Mouse (Mus musculus): ENCODE results near the gene Caps2.
"Not testable (repeated sequence)": the region's sequence is repeated elsewhere in the genome, so short reads cannot be mapped to it uniquely, and the experiment has no call there.

Caps2 gene

DNA sequence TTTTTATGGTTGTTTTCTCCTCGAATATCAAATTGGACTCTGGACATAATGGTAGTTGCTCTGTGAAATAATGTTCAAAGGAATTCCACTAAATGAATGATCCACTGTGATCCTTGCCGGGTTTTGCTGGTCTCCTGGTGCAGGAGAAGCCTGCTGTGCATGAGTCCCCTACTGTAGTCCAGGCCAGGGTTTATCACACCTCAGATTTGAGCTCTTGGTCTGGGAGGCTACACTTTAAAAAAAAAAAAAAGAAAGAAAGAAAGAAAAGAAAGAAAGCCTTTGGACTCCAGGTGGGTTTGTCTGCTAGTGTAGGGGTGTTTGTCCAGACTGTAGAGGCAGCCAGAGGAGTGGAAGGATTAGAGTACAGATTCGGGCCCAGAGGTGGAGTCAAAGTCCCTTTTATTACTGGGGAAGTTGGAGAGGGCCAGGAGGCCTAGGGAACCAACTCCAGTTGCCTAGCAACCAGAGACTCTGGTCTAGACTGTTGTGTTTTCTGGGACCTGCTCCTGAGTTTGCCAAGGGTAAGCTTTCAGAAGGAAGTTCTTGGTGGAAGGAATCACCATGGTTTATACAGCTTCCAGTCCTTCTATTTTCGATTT is at the start of gene Caps2:
TSS of gene Caps2 (plus strand) at position 454 of the 599 bp plus-strand sequence.
- no peak for DNase-seq (ENCODE audit: low read depth, low spot score)

DNA sequence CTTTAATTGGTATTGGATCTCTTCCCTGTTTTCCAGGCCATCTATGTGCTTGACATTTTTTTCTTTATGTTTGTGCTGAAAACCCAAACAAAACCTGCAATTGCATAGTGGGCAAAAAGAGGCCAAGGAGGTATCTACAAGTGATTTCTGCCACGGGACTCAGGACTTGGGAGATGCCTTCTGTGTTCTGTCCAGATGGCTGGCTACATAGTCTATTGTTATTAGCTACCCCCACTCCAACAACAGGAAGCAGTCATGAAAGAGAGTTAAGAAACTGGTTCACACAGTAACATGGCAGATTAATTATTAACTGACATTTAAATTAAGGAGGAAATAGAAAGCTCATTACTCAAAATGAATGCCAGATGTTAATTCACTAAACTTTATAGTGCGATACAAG is 38.3 kb upstream of the Caps2 start:
- not testable (repeated sequence) for DNase-seq (ENCODE audit: low read depth, low spot score)

DNA sequence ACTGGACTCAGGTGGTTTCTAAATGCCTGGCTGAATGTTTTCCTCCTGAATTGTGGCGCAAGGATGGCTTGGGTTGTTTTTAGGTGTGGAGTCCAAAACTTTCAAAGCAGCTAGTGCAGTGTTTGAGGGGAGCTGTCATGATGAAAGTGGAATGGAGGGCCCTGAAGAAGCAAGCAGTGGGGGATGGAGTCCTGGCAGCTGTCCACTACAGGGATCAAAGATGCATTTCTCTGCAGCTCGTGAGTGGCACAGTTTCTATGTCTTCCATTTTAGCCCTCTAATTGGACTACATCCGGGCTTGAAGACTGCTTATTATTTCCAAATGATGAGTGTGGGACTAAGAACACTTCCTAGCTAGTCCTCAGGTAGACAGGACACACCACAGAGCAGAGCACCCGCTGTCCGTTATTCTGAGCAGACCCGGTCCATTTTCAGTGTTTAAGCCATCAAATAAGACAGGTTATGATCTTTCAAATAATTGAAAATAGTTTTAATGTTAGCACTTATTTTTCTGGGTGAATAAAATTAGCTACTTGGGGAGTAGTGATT is 35.7 kb upstream of the Caps2 start:
- not testable (repeated sequence) for DNase-seq (ENCODE audit: low read depth, low spot score)

DNA sequence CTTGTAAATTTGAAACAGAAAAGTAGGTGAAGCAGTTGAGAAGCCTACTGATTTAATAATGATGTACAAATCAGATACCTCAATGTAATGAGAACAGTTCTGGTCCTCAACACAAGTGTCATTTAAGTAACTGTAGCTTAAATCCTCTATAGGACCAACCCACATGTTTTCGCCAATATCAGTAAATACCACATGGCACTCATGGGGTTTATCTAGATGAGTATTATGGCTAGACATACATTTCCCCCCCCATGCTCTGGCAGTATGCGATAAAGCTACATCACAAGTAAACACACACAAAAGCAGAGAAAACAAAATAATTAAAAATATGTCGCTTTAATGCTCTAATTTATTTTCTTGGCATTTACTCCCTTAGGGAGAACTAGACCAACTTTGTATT is 31.2 kb upstream of the Caps2 start:
- DNase-seq (ENCODE audit: low read depth, low spot score) = no peak

DNA sequence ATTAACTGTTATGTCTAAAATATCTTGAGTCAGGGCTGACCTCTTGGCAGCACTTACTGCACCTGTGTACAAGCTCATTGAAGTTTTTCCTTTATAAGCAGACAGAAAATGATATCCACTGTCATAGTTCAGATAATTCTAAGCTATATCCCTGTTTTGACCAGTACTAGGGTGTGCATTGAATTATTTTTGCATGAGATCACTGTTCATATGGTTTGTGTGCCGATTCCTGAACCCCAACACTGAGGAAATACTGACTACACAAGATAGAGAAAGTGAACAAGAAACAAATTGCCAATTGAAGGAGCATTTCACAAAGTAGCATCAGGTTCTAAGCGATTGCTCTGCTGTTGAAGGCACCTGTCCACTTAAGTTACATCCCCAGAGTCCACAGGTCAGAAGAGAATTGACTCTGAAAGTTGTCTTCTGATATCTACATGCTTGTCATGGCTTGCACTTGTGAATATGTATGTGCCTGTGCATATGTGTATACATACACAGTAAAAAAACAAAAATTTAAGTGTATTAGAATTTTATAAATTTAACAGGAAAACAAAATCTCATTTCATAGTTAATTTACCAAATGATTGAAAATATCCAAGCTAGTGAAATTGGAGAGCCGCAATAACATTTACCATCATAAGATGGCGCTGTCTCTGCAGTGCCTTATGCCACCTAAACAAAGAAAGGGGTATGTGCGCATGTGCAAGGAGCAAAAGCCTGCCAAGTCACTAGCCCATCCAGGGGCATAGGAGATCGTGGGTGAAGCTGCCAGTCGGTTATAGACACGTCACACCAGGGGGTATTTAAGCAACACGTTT is 25.2 kb upstream of the Caps2 start:
- no peak for DNase-seq (ENCODE audit: low read depth, low spot score)

DNA sequence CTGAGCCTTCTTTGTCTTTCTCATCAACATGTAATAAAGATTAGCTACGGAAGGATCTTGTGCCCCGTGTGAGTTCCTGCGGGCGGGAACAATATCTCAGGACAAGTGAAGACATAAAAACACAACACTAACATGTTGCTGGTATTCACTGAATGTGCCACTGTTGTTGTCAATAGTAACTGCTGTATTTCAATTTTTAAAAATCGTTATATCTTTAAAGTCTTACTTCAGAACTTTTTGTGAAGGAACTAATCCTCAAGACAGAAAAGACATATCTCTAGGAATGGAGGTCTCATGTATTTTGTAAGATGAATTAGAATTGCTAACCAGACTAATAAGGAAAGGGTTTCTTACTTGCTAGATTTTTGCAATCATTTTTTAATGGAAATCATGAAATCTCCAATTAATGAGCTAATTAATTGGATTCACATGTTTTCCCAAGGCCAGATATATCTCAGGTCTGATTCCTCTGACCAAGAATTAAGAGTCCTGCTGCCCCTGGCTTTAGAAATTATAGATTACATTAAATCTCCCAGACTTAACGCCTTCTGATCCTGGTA is 24.5 kb upstream of the Caps2 start:
- DNase-seq (ENCODE audit: low read depth, low spot score) = no peak

DNA sequence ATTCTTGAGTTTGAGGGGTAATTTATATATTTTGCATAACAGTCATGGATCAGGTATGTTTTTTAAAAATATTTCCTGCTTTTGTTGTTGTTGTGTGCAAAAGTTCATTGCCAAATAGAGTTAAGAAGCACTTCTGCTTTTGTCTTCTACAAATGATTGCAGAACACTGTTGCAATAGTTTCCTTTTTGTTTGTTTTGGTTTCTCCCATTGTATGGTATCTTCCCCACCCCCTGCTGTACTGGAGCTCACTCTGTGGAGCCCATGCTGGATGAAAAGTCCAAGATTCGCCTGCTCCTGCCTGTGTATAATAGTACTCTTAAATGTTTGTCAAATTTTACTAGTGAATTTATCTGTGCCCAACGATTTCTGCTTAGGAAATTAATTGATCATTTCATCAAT is 23.6 kb upstream of the Caps2 start:
- DNase-seq (ENCODE audit: low read depth, low spot score) = no peak

DNA sequence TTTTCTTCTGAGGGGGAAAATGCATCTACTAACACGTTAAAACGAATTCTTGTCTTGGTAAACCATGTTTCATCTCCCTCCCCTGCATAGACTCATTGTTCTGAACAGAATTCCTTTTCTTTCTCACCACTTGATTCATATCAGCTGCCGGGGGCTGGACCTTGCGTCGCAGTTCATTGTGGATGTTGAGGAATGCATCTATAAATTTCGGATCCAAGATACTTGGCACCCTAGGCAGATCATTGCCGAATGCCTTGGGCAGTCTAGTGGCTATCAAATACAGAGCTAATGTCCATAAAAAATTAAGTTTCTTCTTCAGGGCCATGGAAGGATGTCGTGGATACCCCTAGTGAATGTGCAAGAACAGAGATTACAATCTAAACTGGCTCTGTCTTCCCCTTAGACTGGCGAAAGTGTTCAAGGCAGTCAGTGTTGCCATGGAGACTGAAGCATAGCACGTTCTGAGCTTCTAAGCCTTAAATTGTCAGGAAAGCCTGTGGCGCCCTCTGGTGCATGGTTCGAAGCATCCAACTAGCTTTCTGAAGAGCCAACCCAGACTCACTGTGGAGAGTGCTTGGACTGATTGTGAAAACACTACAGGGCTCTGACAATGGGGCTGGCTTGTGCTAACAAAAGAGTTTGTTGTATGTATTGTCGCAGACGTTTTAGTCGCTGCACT is 3.4 kb upstream of the Caps2 start, which contains the start of gene Glipr1l3:
TSS of gene Glipr1l3 (minus strand) at position 446 of the 679 bp plus-strand sequence.
- not testable (repeated sequence) for DNase-seq (ENCODE audit: low read depth, low spot score)

DNA sequence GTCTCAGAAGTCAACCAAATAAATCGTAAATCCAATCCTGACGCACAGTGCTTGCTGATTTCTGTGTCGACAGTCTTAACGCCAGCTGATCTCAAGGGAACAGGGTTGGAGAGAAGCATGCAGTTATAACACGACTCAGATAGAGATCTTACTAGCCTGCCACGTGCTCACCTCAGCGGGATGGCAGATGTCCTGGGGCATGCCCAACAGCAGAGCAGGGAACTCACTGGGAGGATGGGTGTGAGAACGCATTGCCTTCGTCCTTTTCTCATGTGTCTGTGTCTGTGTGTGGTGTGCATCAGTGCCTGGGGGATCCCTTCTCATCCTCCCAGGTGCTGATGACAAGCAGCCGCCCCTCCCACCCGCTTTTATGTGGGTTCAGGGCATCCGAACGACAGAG is 13.6 kb downstream of the Caps2 start:
- not testable (repeated sequence) for DNase-seq (ENCODE audit: low read depth, low spot score)

DNA sequence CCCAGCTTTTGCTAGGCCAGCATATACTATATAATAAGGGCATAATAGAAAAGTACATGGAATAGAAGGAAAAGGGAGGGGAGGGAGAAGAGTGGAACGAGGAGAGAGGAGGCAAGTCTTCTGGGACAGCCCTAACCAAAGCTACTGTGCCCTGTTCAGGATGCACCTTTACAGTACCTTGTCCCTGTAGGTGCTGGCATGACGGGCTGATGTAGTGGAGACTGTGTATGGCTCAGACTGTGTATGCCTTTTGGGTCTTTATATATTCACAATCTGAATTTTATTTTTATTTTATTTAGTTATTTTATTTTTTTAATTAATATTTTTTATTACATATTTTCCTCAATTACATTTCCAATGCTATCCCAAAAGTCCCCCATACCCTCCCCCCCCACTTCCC is 30.5 kb downstream of the Caps2 start:
- not testable (repeated sequence) for DNase-seq (ENCODE audit: low read depth, low spot score)

DNA sequence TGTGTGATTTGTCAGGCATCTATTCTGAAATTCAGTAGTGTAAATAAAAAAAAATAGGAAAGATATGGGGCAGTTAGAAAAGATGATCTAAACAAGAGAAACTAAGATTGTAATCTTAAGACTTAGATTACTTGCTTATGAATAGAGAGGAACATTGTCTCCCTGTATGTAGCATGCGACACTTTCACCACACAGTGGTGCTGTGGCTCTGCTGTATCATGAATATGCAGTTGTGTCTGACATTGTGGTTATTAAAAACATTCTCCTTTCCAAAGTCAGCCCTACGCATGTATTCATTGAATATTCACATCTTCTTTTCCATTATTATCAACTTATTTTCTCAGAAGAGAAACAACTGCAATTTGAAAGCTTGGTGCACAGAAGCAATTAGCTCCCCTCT is 40.0 kb downstream of the Caps2 start:
- no peak for DNase-seq (ENCODE audit: low read depth, low spot score)

DNA sequence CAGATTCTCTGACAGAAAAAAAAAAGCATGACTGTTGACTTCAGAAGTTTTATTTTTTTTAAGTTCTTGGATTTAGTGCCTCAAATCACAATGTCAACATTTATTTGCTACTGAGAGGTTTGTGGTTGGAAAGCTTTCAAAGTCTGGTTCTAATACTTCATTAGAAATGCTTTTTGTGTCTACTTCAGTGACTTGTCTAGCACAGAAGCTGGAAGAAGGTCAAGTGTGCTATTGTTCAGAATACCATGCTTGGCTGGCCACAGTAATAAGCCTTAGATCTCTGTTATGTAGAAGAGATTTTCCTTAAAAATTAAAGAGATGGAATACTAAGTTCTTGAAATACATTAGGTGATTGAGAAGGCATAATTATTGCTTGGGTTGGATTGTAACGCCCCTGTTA is 63.7 kb downstream of the Caps2 start:
- no peak for DNase-seq (ENCODE audit: low read depth, low spot score)

DNA sequence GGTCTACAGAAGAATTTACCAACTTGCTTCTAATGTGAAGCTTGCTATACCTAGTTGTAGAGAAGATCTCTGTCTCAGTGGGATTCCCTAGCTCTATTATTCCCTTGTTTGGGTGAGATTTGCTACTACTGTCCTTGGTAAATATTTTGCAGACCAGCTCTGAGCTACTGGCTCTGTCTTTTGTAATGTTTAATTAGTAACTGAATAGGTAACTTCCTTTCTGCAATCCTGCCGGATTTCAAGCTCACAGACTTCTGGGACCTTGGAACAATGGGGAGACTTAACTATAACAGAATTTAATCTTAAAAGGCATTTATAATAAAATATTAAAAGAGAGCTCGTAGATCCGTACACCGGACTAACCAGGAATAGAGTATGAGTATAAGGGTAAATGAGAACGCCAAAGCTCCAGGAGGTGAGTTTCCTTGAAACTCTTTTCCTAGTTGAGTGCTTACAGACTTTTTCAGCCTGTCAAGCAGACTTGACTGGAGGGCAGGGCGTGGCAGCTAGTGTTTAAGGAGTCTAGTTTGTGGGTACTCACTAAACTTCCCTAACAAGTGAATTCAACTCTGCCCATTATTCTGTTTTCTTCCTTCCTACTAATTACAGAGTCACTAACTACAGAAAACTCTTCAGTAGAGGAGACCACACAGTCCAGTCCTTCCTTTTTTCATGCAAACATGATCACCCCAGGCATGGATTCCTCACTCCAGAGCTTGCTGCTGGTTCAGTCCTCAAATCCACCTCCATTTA is 65.8 kb downstream of the Caps2 start:
- DNase-seq (ENCODE audit: low read depth, low spot score) = not testable (repeated sequence)

DNA sequence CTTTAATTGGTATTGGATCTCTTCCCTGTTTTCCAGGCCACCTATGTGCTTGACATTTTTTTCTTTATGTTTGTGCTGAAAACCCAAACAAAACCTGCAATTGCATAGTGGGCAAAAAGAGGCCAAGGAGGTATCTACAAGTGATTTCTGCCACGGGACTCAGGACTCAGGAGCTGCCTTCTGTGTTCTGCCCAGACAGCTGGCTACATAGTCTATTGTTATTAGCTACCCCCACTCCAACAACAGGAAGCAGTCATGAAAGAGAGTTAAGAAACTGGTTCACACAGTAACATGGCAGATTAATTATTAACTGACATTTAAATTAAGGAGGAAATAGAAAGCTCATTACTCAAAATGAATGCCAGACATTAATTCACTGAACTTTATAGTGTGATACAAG is 69.3 kb downstream of the Caps2 start:
- DNase-seq (ENCODE audit: low read depth, low spot score) = not testable (repeated sequence)

DNA sequence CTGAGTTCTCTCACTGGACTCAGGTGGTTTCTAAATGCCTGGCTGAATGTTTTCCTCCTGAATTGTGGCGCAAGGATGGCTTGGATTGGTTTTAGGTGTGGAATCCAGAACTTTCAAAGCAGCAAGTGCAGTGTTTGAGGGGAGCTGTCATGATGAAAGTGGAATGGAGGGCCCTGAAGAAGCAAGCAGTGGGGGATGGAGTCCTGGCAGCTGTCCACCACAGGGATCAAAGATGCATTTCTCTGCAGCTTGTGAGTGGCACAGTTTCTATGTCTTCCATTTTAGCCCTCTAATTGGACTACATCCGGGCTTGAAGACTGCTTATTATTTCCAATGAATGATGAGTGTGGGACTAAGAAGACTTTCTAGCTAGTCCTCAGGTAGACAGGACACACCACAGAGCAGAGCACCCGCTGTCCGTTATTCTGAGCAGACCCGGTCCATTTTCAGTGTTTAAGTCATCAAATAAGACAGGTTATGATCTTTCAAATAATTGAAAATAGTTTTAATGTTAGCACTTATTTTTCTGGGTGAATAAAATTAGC is 72.0 kb downstream of the Caps2 start:
- not testable (repeated sequence) for DNase-seq (ENCODE audit: low read depth, low spot score)

DNA sequence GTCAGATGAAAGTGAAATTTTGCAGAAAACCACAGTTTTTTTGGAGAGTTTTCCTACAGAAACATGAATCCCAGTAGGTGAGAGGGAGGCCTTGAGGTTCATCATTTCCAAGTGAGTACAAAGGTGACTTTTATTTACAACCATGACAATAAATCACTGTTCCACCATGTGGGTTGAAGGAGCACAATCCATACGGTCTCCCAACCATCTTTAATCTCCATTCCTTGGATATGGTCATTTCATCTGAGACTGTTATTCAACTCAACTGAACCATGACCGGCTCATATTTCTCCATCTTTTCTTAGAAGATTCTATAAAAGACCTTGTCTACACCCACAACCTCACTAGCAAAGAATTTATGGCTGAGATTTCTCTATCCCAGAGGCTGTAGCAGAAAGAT is 84.9 kb downstream of the Caps2 start:
- DNase-seq (ENCODE audit: low read depth, low spot score) = no peak

DNA sequence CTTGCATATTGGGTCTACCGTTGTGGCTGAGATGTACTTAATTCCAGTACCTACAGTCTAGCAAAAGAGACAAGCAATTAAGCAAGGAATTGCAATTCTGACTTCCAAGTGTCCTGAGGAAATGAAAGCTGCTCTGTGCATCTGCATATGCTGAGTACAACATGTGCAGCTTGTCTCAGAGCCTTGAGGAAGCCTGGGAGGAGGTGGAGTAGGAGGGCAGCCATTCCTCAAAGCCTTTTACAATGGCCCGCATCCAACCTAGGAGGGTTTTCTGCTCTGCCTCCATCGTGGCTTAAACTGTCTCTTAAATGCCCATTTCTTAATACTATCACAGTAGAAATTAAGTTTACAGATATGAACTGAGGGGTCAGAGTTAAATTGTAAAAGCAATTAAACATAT is 100.0 kb downstream of the Caps2 start:
- DNase-seq (ENCODE audit: low read depth, low spot score) = no peak

Measured in c-Kit-negative CD71-positive TER-119-positive erythroid progenitor cells, embryonic 14.5 days (primary cell).